Mouse (Mus musculus) heart, postnatal 0 days (tissue): Measurements from ENCODE around the gene Abca8a. TPM values are rescaled to one million over a fixed set of nuclear protein-coding genes. Genes with fewer than 3 reads are reported as not detected.

ENCODE experiments used
- ATAC-seq: fragments of 200-750 bp; cut with Nextera tagmentation; 2 replicates; pipeline ENCODE4 v1.8.0; 2017; ENCODE audit warnings: low read depth, moderate number of reproducible peaks, moderate library complexity; ENCODE audit not compliant: insufficient read depth
- DNase-seq: peaks from one replicate; pipeline ENCODE4 v3.0.0-alpha.2; 2016; ENCODE audit warnings: low spot score
- H3K27ac ChIP-seq: fragments of 300-500 bp; sonication (generic); 2 replicates; pipeline ENCODE4 v1.5.1; 2014; ENCODE audit warnings: low read depth, mild to moderate bottlenecking
- H3K27me3 ChIP-seq: fragments of 300-500 bp; sonication (generic); 2 replicates; pipeline ENCODE4 v1.6.1; 2014; ENCODE audit warnings: low read length, mixed read lengths; ENCODE audit not compliant: control insufficient read depth, insufficient read depth
- H3K36me3 ChIP-seq: fragments of 300-500 bp; sonication (generic); replicated peaks from 2 replicates; pipeline ENCODE4 v1.6.1; 2014; ENCODE audit warnings: low read length, mixed read lengths; ENCODE audit not compliant: control insufficient read depth, insufficient read depth
- H3K4me1 ChIP-seq: fragments of 300-500 bp; sonication (generic); 2 replicates; pipeline ENCODE4 v1.6.1; 2014; ENCODE audit warnings: antibody characterized with exemption; ENCODE audit not compliant: control insufficient read depth, insufficient read depth
- H3K4me2 ChIP-seq: fragments of 300-500 bp; sonication (generic); 2 replicates; pipeline ENCODE4 v1.6.1; 2014; ENCODE audit warnings: low read depth, mild to moderate bottlenecking, low read length, moderate library complexity
- H3K4me3 ChIP-seq: fragments of 300-500 bp; sonication (generic); 2 replicates; pipeline ENCODE4 v1.5.1; 2014; ENCODE audit warnings: low read depth, low read length
- H3K9ac ChIP-seq: fragments of 300-500 bp; sonication (generic); replicated peaks from 2 replicates; pipeline ENCODE4 v1.6.1; 2014; ENCODE audit warnings: low read depth, low read length, mixed read lengths
- H3K9me3 ChIP-seq: fragments of 300-500 bp; sonication (generic); replicated peaks from 2 replicates; pipeline ENCODE4 v1.6.1; 2016; ENCODE audit warnings: low read length; ENCODE audit not compliant: control insufficient read depth
- CTCF ChIP-seq: IDR thresholded peaks from 2 replicates; pipeline ENCODE4 v1.5.1; 2016; ENCODE audit warnings: antibody characterized with exemption, control low read depth, low read depth
- EP300 ChIP-seq: IDR thresholded peaks from 2 replicates; pipeline ENCODE4 v1.6.1; 2016; ENCODE audit warnings: antibody characterized with exemption, low read depth
- WGBS: fragments of 180-500 bp; shearing (Covaris S2); extraction: QIAGEN DNeasy Blood & Tissue Kit; methylation state at CpG from one replicate; pipeline ENCODE4 v1.1.7; 2014; 5-methylcytosine and 5-hydroxymethylcytosine counted together
- polyA plus RNA-seq: library from polyadenylated mRNA; unstranded; fragments of >200 nt; fragmentation: Nextera tagmentation; extraction: Ambion mirVana; gene quantifications from 2 replicates; pipeline ENCODE4 v1.2.1, GENCODE M21; 2015
- total RNA-seq: library from RNA; depleted of rRNA; stranded (reverse); fragments of >200 nt; gene quantifications from 2 replicates; pipeline ENCODE4 v1.2.3, GENCODE M21; 2014; ENCODE audit warnings: low replicate concordance

Gene Abca8a
- total and polyA plus RNA-seq, 2 experiments from 2014 or later = 7.3 to 14.7 TPM

GRCm38 (mm10) chr11:110097465-110097864, 1.7 kb upstream of the Abca8a start:
- H3K27ac ChIP-seq = no peak overlapping the region
- H3K27me3 ChIP-seq = no peaks in the 10 kb centered on the region
- 73% methylated on average over 6 of the region's 6 CpGs for WGBS
- ATAC-seq (no peak), DNase-seq (no peak)
- no peak overlapping the region for H3K4me2 ChIP-seq
- H3K4me3 ChIP-seq = no peak overlapping the region
- no peaks in the 10 kb centered on the region for H3K4me1 ChIP-seq
- H3K36me3 ChIP-seq = no peaks in the 10 kb centered on the region
- TF ChIP-seq CTCF (no peak), EP300 (no peak)
- no peaks in the 10 kb centered on the region for H3K9me3 ChIP-seq
- H3K9ac ChIP-seq = no peak overlapping the region

- peak overlapping the region; percentile 21 for H3K4me3 ChIP-seq
- no peak for ATAC-seq
Measured at GRCm38 (mm10) chr11:110094846-110095380, 865 bp downstream of the Abca8a start.

GRCm38 (mm10) chr11:110094236-110094635, 1.5 kb downstream of the Abca8a start:
- H3K27ac ChIP-seq = no peak overlapping the region
- H3K9ac ChIP-seq = no peak overlapping the region
- H3K9me3 ChIP-seq = no peaks in the 10 kb centered on the region
- no peak for DNase-seq
- TF ChIP-seq CTCF (no peak), EP300 (no peak)
- H3K4me2 ChIP-seq = peak overlapping the region; percentile 30; the same call in 1 of the 2 replicates
- no peak overlapping the region; the same call in 1 of the 2 replicates for H3K4me3 ChIP-seq
- H3K36me3 ChIP-seq = no peaks in the 10 kb centered on the region
- 66% methylated on average over 3 of the region's 3 CpGs for WGBS
- no peak for ATAC-seq
- no peaks in the 10 kb centered on the region for H3K27me3 ChIP-seq
- H3K4me1 ChIP-seq = no peaks in the 10 kb centered on the region

More at GRCm38 (mm10) chr11:110094846-110095380, 865 bp downstream of the Abca8a start:
- Histone ChIP-seq H3K4me2 (no peak overlapping the region), H3K4me1 (no peaks in the 10 kb centered on the region), H3K9ac (no peak overlapping the region), H3K27ac (0 out of 2 replicates have a peak overlapping the region, but pooled peaks have one; percentile 13), H3K27me3 (no peaks in the 10 kb centered on the region), H3K36me3 (no peaks in the 10 kb centered on the region), H3K9me3 (no peaks in the 10 kb centered on the region)
- DNase-seq = peak; percentile 9
- TF ChIP-seq CTCF = no peak
- no peak for TF ChIP-seq EP300
- WGBS = 60% methylated on average over 7 of the region's 7 CpGs

GRCm38 (mm10) chr11:110091328-110091727, 4.5 kb downstream of the Abca8a start:
- H3K27ac ChIP-seq = no peak overlapping the region
- H3K9ac ChIP-seq = no peak overlapping the region
- no peak for ATAC-seq
- H3K4me2 ChIP-seq = no peak overlapping the region
- no peak for DNase-seq
- no peaks in the 10 kb centered on the region for H3K4me1 ChIP-seq
- no peaks in the 10 kb centered on the region for H3K9me3 ChIP-seq
- no peaks in the 10 kb centered on the region for H3K27me3 ChIP-seq
- no peak overlapping the region for H3K4me3 ChIP-seq
- TF ChIP-seq CTCF = no peak
- TF ChIP-seq EP300 = no peak
- no peaks in the 10 kb centered on the region for H3K36me3 ChIP-seq
- WGBS = 59% methylated on average over 2 of the region's 2 CpGs

GRCm38 (mm10) chr11:110072158-110072557, 23.6 kb downstream of the Abca8a start:
- Histone ChIP-seq H3K27me3 (no peaks in the 10 kb centered on the region), H3K4me1 (no peaks in the 10 kb centered on the region), H3K4me3 (no peak overlapping the region), H3K27ac (no peak overlapping the region), H3K9ac (no peak overlapping the region), H3K4me2 (no peak overlapping the region), H3K36me3 (no peaks in the 10 kb centered on the region), H3K9me3 (no peaks in the 10 kb centered on the region)
- ATAC-seq = no peak
- TF ChIP-seq EP300 (no peak), CTCF (no peak)
- 72% methylated on average over 3 of the region's 3 CpGs for WGBS
- no peak for DNase-seq

- 54% methylated on average over 4 of the region's 4 CpGs for WGBS
- Histone ChIP-seq H3K36me3 (no peaks in the 10 kb centered on the region), H3K4me1 (no peaks in the 10 kb centered on the region), H3K27me3 (no peaks in the 10 kb centered on the region), H3K27ac (no peak overlapping the region), H3K4me3 (no peak overlapping the region), H3K9ac (no peak overlapping the region), H3K9me3 (no peaks in the 10 kb centered on the region), H3K4me2 (no peak overlapping the region)
- no peak for ATAC-seq
- no peak for DNase-seq
- TF ChIP-seq EP300 (no peak), CTCF (no peak)
Measured at GRCm38 (mm10) chr11:110061032-110061431, 34.7 kb downstream of the Abca8a start.
